Mouse (Mus musculus): ENCODE measurements around the gene Rtn4rl2. TPM values are rescaled to one million over a fixed set of nuclear protein-coding genes. Genes with fewer than 3 reads are reported as not detected.
"Not testable (repeated sequence)": the region's sequence is repeated elsewhere in the genome, so short reads cannot be mapped to it uniquely, and the experiment has no call there.

Gene Rtn4rl2
- 1 to 10 TPM; 1.2 to 1.8 (median 1.6) TPM for total RNA-seq (2022)

DNA sequence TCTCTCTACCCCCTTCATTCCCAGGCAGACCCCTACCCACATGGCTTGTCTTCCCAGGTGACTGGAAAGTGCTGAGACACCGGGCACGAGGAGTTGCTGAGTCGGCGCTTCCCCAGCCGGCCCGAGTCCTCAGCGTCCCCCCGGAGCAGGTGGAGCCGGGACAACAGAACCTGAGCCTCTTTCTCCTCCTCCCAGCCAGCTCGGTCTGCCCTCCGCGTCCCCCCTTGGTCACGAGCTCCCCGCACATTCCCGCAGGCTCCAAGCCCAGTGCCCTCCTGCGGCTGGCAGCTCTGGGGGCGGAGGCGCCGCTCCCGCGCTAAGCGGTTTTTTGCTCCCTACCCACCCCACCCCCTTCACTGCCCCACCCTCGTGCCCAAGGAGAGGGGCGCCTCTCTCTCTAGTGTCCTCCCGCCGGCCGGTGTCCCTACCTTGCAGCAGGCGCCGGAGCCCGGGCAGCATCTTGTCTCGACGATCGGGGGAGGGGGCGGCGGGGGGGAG is at the start of gene Rtn4rl2:
Gene Rtn4rl2, minus strand, starts transcription at position 477 of the 498 bp plus-strand sequence.
- no peak for DNase-seq

DNA sequence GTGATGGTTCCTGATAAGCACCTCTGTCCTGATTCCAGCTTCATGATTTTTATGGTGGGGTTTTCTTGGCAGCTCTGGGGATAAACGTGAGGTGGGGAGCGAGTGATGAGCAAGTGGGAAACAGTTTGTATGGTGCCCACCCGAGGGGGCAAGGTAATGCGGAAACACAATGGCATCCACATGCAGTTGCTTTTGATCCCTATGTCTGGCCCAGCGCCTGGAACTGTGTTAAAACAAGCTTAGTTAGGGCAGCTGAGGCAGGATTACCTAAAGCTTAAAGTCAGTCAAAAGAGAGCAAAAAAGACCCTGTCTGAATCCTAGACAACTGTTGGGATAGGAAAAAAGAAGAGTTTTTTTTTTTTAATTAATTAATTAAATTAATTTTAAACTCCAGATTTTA is 48.6 kb upstream of the Rtn4rl2 start:
- no peak for DNase-seq

DNA sequence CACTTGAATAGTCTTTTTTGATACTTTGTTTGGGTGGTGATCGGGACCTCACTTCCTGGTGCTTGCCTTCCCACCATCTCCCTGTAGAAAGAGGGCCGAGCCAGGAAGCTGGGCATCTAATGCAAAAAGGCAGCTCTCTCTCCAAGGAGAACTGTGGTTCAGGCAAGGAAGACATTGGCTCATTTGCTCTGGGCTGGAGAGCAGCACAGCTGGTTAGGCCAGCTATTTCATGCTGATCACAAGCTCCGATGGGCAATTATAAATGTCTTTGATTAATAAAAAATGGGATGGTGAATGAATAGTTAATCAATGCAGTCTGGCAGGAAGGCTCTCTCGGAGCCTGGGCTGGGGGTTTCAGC is 48.1 kb upstream of the Rtn4rl2 start:
- no peak for DNase-seq

DNA sequence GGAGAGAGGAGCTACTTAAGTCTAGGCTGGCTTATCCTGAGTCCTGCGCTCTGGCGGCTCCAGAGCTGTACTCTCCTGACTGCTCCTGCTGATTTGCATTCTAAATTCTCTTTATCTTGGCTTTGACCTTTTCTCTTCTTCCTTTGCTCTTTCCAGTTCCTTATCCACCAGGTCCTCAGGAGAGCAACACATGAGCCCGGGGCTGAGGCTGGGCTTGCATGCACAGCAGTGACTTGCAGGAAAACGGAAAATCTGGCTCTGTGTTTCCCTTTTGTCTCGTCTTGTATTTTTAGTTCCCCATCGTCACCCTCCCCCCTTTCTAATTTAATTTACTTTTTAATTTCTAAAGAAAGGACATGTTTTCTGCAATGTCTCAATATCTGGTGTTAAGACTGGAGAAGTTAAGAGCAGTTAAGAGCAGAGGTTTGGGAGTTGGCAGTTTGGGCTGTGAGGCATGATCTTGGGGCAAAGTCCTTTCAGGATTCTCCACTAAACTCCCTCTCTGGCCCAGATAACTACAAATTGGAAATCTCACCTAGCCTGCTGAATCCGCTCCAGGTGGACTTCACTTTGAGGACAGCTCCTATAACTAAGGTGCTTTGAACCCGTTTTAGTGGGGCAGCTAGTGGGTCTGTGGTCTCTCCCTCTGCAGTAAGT is 47.6 kb upstream of the Rtn4rl2 start:
- DNase-seq = no peak

DNA sequence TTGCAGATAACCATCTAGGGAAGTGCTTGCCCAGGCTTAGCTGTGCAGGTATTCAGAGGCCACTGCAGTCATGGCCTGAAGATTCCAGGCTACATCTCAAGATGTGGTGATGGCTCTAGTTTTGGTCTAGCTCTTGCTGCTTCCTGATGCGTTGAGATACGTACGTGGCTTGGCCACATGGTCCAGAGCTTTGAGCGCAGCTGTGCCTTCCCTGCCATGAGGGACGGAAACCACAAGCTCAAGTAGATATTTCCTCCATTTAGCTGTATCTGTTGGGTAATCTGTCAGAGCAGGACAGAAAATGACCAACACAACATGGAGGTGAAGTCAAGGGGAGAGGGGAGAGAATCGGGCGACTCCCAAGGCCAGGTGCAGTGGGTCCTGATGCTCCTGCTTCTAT is 43.7 kb upstream of the Rtn4rl2 start:
- no peak for DNase-seq

DNA sequence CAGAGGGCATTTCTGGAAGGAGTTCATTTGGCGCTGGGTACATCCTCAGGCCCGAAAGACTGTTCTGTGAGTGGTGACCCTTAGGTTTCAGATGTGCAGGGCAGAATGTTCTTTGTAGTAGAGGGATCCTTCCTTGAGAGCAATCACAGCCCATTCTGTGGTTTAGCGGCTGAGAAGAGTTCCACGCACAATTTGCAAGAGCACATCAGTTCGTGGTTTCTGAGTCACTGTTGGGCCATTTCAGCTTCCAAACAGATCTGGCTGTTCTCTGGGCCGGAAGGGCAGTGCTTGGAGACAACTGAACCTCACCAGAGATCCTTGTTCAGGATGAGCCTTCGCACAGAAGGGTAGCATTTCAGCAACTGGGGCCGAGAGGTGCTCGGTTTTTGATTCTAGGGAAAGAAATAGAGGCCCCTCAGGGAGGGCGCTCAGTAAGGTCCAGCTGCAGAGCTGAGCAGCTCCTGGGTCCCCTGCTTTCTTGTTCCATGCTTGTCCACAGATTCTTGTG is 33.1 kb upstream of the Rtn4rl2 start:
- no peak for DNase-seq

DNA sequence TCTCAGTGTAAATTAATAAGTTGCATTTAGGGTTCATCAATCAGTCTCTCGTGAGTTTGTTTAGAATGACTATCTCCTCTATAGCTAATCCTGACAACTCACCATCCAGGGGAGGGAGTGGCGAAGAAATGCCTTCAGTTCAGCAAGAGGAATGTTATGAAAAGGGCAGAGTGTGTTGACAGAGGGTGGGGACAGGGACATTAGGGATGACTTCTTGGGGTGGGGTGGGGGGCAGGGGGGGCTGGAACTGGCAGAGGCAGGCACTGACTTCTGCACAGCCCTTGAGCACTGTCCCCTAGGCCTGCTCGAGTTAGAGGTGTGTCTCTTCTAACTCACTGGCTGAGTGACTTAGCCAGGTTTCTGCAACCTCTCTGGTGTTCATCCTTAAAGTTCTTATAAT is 31.7 kb upstream of the Rtn4rl2 start:
- DNase-seq = no peak

DNA sequence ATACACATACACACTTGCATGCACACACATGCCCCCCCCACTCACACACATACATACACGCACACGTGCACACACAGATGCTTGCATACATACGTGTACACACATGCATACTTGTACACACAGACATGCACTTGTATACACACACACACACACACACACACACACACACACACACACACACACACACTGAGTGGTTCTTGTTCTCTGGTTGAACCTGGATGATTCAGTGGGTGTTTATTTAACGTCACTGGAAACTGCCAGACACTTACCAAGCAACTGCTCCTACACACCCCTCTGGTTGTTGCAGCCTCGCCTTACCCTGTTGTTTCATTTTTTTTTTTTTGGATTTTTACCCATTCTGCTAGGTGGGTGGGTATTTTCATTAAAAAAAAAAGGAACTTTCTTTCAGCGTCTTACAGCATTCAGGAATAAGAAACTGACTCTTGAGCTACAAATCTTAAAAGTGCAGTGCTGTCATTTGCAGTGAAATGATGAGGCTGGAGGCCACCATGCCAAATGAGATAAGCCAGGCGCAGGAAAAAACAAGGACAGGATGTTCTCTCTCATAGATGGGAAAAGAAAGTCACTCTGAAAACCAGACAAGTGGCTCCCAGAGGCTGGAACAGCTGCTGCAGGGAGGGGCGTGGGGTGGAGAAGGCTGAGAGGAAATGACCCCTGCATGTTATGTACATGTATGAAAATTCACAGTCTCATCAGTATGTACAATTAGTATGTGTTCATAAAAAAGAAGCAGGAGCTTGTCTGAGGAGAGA is 30.2 kb upstream of the Rtn4rl2 start:
- peak; percentile 45 for DNase-seq

DNA sequence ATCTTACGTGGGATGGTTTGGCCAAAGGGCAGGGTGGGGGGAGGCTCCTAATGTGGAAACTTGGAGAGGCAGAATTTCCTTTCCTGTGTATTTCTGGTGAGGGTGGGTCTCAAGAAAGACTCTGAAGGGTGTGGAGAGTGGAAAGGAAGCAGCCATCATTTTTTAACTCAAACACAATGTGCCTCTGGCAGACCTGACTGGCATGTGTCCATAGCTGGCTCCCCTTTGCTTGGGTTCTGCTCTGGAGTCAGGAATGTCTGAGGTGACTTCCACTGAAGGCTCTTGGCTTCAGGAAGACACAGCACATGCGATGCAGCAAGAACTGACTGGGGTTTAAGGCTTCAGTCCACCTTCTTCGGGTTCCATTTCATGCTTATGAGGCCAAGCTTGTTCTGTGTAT is 28.8 kb upstream of the Rtn4rl2 start:
- DNase-seq = no peak

DNA sequence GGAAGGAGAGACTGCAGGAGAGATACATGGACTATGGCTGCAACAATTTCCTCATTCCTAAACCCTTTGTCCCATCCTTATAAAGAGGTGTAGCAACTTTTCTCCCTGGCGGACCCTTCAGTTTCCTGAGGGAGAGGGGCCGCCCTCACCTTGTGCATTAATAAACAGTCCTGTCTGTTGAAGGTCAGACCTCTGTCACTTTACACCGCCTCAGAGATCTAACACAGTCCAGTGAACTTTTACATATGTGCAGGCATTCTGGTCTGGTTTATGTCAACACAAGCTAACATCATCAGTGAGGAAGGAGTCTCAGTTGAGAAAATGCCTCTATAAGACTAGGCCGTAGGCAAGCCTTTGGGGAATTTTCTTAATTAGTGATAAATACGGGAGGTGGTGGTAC is 27.4 kb upstream of the Rtn4rl2 start:
- no peak for DNase-seq

DNA sequence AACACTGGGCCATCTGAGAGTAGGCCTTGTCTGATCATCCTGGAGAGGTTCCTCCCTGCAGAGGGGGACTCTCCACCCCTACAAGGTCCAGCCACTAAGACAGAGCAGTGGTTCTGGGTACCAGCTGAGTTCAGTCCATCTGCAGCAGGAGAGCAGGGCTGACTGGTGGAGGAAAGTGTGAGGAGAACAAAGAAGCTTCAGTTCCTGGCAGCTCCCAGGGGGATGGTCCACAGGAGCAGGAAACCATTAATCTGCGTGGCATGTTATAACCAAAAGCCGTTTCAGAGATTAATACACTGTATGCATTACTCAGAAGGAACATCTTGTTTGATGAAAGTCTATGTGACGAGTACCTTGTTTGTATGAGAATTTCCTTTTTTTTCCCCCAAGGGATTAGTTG is 26.2 kb upstream of the Rtn4rl2 start:
- no peak for DNase-seq

DNA sequence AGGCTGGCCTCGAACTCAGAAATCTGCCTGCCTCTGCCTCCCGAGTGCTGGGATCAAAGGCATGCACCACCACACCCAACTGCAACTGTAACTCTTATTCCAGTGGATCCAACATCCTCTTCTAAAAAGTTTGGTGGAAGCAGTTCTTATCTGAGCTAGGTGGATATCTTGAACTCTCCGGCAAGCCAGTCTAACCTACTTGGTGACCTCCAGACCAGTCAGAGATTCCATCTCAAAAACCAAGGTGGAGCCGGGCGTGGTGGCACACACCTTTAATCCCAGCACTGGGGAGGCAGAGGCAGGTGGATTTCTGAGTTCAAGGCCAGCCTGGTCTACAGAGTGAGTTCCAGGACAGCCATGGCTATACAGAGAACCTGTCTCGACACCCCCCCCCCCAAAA is 10.2 kb upstream of the Rtn4rl2 start:
- DNase-seq = not testable (repeated sequence)

DNA sequence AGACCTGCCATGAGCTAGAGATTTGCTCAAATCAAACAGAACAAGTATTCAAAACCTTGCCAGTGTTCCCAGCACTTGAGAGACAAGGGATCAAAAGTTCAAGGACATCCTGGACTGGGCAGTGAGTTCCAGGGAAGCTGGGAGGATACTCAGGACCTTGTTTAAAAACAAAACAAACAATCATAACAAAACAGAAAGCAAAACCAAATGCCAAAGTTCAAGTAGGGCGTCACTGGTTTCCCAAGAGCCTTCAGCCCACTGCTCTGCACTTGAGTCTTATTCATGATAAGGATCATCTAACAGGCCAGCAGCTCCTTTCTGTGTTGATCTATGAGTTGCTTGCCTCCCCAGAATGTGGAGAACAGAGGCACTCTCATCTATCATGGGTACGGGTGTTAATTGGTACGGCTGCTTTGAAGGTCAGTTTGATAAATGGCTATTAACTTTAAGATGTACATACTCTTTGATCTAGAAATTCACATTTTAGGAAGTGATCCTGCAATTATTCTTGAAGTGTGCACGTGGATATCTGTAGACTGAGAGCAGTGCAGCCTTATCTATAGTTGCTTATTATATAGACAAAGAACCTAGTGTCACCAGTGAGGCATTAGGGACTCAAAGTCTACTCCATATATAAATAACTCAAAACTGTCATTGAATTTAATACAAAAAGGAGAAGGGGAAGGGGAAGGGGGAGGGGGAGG is 9.1 kb upstream of the Rtn4rl2 start:
- no peak for DNase-seq

DNA sequence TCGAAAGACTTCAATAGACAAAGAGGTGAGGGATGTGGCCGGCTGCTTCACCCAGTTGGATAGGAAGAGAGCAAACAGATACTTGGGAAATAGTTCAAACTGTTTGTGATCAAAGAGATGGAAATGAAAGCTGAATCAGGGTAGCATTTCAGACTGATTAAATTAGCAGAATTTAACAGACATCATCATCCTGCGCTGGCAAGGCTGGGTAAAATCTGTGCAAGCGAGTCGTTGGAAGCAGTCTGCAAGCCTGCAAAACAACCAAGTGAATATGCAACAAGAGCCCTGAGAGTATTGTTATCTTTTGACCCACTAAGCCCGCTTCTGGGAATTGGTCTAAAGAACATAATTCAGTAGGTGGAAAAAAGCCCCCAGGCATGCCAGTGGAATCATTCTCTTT is 6.8 kb upstream of the Rtn4rl2 start:
- DNase-seq = no peak

DNA sequence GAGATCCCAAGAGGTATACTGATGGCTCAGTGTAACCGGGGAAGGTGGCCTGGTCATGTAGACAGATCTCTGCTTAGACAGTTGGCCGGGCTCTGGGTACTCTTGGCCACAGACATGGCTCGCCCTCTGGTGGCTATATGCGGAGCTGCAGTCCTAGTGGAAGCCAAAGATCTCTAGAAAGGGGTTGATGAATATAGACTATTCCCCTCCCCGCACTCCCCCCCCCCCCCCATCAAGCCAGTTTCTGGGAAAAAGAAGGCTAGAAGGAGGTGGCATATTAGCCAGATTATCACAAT is 3.5 kb upstream of the Rtn4rl2 start:
- peak; percentile 73 for DNase-seq

DNA sequence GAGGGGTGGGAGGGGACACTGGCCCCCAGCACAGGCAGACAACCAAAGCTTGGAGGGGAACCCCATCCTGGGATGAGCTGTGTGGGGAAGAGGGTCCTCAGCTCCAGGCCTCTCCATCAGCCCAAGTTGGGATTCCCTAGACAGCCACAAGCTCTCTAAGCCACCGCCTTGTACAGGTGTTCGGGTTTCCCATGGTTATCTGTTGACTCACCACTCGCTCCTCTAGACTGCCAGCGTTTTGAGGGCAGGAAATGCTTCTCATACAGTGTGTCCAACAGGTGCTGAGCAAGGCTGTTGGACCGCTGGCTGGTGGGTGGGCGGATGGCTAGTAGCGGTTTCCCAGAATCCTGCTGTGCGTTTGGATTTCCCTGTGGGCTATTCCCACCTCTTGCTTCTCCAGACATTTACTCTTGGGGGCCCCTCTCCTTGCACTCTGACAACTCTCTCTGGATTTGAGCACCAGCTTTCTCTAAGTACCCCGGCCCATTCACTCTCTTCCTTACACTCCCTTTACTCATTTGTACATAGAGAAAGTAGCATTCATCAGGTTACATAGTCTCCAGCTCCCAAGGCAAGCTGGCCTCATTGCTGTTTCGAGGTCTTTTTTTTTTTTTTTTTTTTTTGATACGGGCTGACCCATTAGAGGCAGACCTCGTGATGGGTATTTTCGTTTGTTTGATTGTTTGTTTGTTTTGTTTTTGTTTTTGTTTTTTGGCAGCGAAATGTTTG is 3.0 kb upstream of the Rtn4rl2 start:
- DNase-seq = no peak

DNA sequence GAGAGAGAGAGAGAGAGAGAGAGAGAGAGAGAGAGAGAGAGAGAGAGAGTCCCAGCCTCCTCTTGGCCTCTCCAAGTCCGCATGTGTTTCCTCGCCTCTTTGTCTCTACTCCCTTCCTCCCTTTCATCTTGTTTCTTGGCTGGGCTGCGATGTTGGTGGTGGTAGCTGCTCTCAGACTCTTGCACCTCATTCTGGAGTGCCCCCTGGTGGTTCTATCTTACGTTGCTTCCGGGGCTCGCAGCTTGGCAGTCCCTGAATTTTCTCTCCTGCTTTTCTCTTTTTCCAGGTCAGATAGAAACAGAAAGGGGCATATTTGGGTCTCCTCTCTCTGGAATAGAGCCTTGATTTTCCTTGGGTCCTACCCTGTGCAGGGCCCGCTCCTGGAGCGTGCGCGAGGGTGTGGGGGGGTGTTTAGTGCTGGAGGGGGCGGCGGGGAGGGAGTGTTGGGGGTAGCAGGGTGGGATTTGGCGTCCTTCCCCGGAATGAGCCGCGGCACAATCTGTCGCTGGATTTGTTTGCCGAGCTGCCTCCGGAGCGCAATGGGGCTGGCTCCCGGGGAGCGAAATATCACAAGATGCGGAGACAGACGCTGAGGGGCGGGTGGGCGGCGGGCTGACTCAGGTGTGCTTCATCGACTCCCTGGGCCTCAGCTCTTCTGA is 2.3 kb upstream of the Rtn4rl2 start:
- peak; percentile 63 for DNase-seq

DNA sequence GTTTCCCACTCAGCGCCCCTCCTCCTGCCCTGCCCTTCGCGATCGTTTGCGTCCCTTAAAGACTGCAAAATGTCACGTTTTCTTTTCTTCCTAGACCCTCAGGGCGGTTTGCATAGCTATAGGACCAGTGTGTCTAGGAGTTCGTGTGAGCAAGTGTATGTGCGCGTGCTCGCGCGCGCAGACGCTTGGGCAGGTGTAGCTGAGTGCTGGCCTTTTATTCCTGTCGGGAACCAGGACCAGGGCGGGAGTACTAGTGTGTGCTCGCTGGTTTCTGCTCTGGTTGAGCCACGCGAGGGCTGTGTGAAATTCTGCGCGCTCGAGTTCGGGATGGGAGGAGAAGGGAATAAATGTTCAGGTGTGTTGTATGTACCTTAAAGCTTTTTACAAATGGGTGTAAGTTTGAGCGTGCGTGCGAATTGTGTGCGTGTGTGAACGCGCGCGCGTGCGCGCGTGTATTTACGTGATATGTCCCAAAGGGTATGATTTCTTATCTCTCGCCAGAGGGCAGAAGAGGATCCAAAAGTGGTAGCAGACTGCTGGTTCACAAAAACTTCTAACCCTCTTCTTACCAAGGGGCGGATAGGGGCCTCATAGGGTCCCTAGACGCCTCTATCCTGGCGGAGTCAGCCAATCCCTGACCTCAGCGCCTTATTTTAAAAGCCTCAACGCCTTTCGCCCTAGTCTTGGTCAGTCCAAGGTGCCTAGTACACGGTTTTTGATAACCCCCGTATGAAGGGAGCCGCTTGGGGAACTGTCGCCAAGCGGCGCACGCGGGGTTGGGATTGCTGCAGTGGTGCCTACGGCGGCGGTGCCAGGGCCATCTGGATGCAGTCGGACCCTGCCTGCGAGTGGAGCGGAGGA is 1.1 kb upstream of the Rtn4rl2 start:
- no peak for DNase-seq

DNA sequence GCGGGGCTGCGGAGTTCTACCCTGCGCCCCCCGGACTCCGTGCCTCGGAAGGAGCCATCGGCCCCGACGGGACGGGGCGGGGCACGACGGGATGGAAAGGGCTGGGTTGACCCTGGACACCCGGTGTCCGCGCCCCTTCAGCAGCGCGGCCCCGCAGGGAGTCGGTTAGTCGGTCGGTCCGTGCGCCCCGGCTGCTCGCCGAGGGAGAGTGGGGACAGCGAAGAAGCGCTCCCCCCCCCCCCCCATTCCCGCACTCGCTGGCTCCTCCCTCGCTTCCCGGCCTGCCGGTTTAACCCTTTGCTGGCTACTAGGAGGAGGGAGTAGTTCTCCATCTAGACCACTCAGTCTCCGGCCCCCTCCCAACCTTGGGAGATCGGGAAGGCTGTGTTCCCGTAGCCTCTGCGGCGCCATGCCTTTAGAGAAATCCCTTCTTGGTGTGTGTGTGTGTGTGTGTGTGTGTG is 341 bp upstream of the Rtn4rl2 start:
- no peak for DNase-seq

DNA sequence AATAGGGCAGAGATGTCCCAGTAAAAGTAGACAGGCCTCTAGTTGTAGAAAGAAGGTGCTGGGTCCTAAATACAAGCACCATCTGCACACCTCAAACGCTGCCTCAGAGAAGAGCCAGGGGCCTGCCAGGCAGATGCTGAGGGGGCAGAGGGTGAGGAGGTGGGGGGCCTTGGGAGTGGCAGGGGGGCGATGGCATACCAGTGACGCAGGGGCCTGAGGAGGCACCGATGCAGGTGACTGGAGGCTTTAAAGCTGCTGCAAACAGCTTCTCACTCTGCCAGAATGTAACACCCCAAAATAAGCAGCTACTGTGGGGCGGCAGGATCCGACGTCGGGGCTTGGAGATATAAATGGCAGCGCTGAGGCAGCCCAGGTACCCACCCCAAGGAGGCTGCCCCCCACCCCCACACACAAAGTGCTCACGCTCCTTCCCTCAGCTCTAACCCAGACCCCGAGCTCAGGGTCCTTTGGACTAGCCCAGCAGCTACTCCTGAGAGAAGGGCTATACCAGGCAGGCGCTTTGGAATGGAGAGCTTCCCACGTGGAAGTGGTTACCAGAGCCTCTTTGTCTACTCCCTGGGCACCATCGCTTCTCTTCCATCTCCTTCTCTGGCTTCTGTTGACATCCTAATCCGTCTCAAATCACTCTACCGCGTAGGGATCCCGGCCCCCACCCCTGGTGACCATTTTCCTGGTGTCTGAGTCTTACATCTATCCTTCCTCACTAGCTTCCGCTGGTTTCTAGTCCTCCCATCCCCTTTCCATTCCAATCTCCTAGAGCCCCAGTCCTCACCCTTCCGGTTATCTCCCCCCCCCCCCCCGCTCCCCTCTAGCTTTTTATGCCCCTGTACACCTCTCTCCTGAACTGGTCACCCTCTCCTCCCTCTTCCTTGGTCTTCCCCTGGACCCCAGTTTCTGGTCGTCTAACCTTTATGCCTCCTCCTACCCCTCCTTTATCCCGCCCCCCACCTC is 1.1 kb downstream of the Rtn4rl2 start:
- DNase-seq = no peak

All from adrenal gland, adult 8-10 months (tissue).